Mouse (Mus musculus) common myeloid progenitor, adult 5-6 weeks (primary cell): ENCODE measurements around the gene Ppp3r1. TPM values are rescaled to one million over a fixed set of nuclear protein-coding genes. Genes with fewer than 3 reads are reported as not detected.

ENCODE experiments used
- ATAC-seq: replicated peaks from 2 replicates; pipeline ENCODE4 v1.8.0; 2016; ENCODE audit warnings: low read depth, mild to moderate bottlenecking, moderate TSS enrichment, inconsistent platforms; ENCODE audit not compliant: poor library complexity, severe bottlenecking
- total RNA-seq: library from RNA; stranded (forward); fragments of 200-1000, 187-1606 nt; gene quantifications from 2 replicates; pipeline ENCODE4 v1.2.3, GENCODE M21; 2017

Gene Ppp3r1
- total RNA-seq = 73.0 and 81.1 TPM in 2 replicates

- peak; percentile 93 for ATAC-seq
Observed at GRCm38 (mm10) chr11:17158858-17159737, at the start of gene Ppp3r1. Ppp3r1 (plus strand) TSS chr11:17159263.

GRCm38 (mm10) chr11:17112419-17113090, 46.5 kb upstream of the Ppp3r1 start:
- no peak for ATAC-seq

- no peak for ATAC-seq
Observed at GRCm38 (mm10) chr11:17126418-17126817, 32.6 kb upstream of the Ppp3r1 start.

- no peak for ATAC-seq
Observed at GRCm38 (mm10) chr11:17135638-17136037, 23.4 kb upstream of the Ppp3r1 start.

- ATAC-seq = no peak
Observed at GRCm38 (mm10) chr11:17138306-17139033, 20.6 kb upstream of the Ppp3r1 start.

GRCm38 (mm10) chr11:17159738-17160241, 727 bp downstream of the Ppp3r1 start:
- no peak for ATAC-seq

GRCm38 (mm10) chr11:17160242-17160641, 1.2 kb downstream of the Ppp3r1 start:
- ATAC-seq = peak; percentile 64

- ATAC-seq = no peak
Observed at GRCm38 (mm10) chr11:17163956-17164355, 4.9 kb downstream of the Ppp3r1 start.

GRCm38 (mm10) chr11:17166627-17167026, 7.6 kb downstream of the Ppp3r1 start:
- ATAC-seq = peak; percentile 61

GRCm38 (mm10) chr11:17169262-17169661, 10.2 kb downstream of the Ppp3r1 start:
- no peak for ATAC-seq

- no peak for ATAC-seq
Observed at GRCm38 (mm10) chr11:17170938-17171729, 12.1 kb downstream of the Ppp3r1 start.

GRCm38 (mm10) chr11:17172300-17172699, 13.2 kb downstream of the Ppp3r1 start:
- no peak for ATAC-seq

GRCm38 (mm10) chr11:17176638-17177037, 17.6 kb downstream of the Ppp3r1 start:
- ATAC-seq = no peak

GRCm38 (mm10) chr11:17180753-17181152, 21.7 kb downstream of the Ppp3r1 start:
- peak; percentile 67 for ATAC-seq

GRCm38 (mm10) chr11:17181807-17182206, 22.7 kb downstream of the Ppp3r1 start, which contains the start of gene Wdr92:
Wdr92 (plus strand) TSS chr11:17182107.
- no peak for ATAC-seq

- ATAC-seq = no peak
Observed at GRCm38 (mm10) chr11:17183165-17183564, 24.1 kb downstream of the Ppp3r1 start.

GRCm38 (mm10) chr11:17187649-17188048, 28.6 kb downstream of the Ppp3r1 start:
- ATAC-seq = no peak

- no peak for ATAC-seq
Observed at GRCm38 (mm10) chr11:17188786-17189185, 29.7 kb downstream of the Ppp3r1 start.

- peak; percentile 87 for ATAC-seq
Observed at GRCm38 (mm10) chr11:17192151-17192844, 33.2 kb downstream of the Ppp3r1 start.
